Mouse (Mus musculus) frontal cortex, adult 2 months (tissue): ENCODE results near the gene Elp1. TPM values are rescaled to one million over a fixed set of nuclear protein-coding genes. Genes with fewer than 3 reads are reported as not detected.

ENCODE experiments used
- DNase-seq, 2 experiments: peaks; one replicate each; pipeline ENCODE4 v3.0.0; 2022; ENCODE audit warnings: low spot score in 1 of 2; ENCODE audit errors: extremely low spot score in 1 of 2
- polyA plus RNA-seq: library from polyadenylated mRNA; depleted of rRNA; stranded (reverse); fragments of >200 nt; gene quantifications from 2 replicates; pipeline ENCODE4 v1.2.3, GENCODE M21; 2012; rRNA removed

Gene Elp1
- polyA plus RNA-seq, 1 experiment = 67.4 TPM

GRCm38 (mm10) chr4:56717932-56718331, 84.2 kb downstream of the Elp1 start:
- no peak for DNase-seq

- DNase-seq = no peak
Observed at GRCm38 (mm10) chr4:56716801-56717200, 85.3 kb downstream of the Elp1 start.

DNA sequence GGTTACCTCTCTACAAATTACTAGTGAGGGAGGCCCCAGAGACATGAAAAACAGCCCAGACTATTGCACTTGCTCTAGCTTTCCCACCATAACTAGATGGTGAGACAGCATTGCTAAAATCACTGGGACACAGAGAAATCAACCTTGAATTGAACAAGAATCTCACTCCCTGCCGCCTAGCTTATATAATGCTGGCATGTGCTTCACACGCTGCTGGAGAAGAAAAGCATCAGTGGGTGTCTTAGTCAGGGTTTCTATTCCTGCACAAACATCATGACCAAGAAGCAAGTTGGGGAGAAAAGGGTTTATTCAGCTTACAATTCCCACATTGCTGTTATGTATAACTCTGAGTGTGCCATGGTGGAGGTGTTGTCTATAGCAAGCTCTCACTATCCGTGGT, 89.0 kb downstream of the Elp1 start:
- DNase-seq = peak; percentile 78 to 81

GRCm38 (mm10) chr4:56702234-56702633, 99.9 kb downstream of the Elp1 start:
- no peak for DNase-seq

Other genes starting within 250 kb of the Elp1 start
- not detected in 2 replicates for gene Gm26657, start 62.3 kb downstream of the Elp1 start, polyA plus RNA-seq
- gene Actl7b, start 60.9 kb downstream of the Elp1 start, polyA plus RNA-seq = 0.06 and 0.11 TPM in 2 replicates
- gene Actl7a, start 58.9 kb downstream of the Elp1 start, polyA plus RNA-seq = not detected in 2 replicates
- gene Fam206a, start within 50 bp of the Elp1 start, polyA plus RNA-seq = 12.3 and 12.5 TPM in 2 replicates
- 21.6 and 23.9 TPM in 2 replicates for gene Ctnnal1, start 62.9 kb upstream of the Elp1 start, polyA plus RNA-seq
- 13.7 and 14.1 TPM in 2 replicates for gene Tmem245, start 145.1 kb upstream of the Elp1 start, polyA plus RNA-seq
- 78.7 and 79.7 TPM in 2 replicates for gene Frrs1l, start 188.1 kb upstream of the Elp1 start, polyA plus RNA-seq